Mouse (Mus musculus): ENCODE data around the gene Vangl2. TPM values are rescaled to one million over a fixed set of nuclear protein-coding genes. Genes with fewer than 3 reads are reported as not detected.
A peak's percentile ranks its signal among the peaks of the same experiment; 100 is the strongest.

Vangl2 gene
- polyA plus RNA-seq, 1 experiment from 2014 or later = 44.0 TPM

GRCm38 (mm10) chr1:172016031-172016430 is 12.2 kb downstream of the Vangl2 start:
- Histone ChIP-seq H3K4me1 (ENCODE audit: control insufficient read depth, insufficient read depth, low read length) (peaks cover 81% of the 10 kb centered on the region), H3K9me3 (replicated peaks; ENCODE audit: control insufficient read depth, low read length, poor library complexity, severe bottlenecking) (no peaks in the 10 kb centered on the region), H3K36me3 (ENCODE audit: control insufficient read depth, insufficient read depth, low read length) (peaks cover 7% of the 10 kb centered on the region), H3K4me2 (ENCODE audit: low read length) (peak overlapping the region; percentile 36), H3K9ac (ENCODE audit: low read depth, low read length) (peak overlapping the region; percentile 31; the same call in 1 of the 2 replicates), H3K27ac (ENCODE audit: low read length) (peak overlapping the region; percentile 83), H3K4me3 (ENCODE audit: low read depth, low read length) (no peak overlapping the region), H3K27me3 (ENCODE audit: control insufficient read depth, insufficient read depth, low read depth, low read length) (no peaks in the 10 kb centered on the region)
- 0 out of 2 replicates have a peak, but pooled peaks have one; percentile 0 for ATAC-seq
- WGBS = 39% methylated on average over 8 of the region's 8 CpGs

- peak overlapping the region; percentile 83 for H3K27ac ChIP-seq (ENCODE audit: low read length)
- WGBS = 24% methylated on average over 9 of the region's 9 CpGs
- H3K36me3 ChIP-seq (ENCODE audit: control insufficient read depth, insufficient read depth, low read length) = peaks cover 12% of the 10 kb centered on the region
- no peak overlapping the region for H3K4me3 ChIP-seq (ENCODE audit: low read depth, low read length)
- H3K9me3 ChIP-seq (replicated peaks; ENCODE audit: control insufficient read depth, low read length, poor library complexity, severe bottlenecking) = no peaks in the 10 kb centered on the region
- ATAC-seq = no peak
- no peak overlapping the region for H3K9ac ChIP-seq (ENCODE audit: low read depth, low read length)
- peak overlapping the region; percentile 36 for H3K4me2 ChIP-seq (ENCODE audit: low read length)
- H3K4me1 ChIP-seq (ENCODE audit: control insufficient read depth, insufficient read depth, low read length) = peaks cover 74% of the 10 kb centered on the region
- no peaks in the 10 kb centered on the region for H3K27me3 ChIP-seq (ENCODE audit: control insufficient read depth, insufficient read depth, low read depth, low read length)
Measured at GRCm38 (mm10) chr1:172015312-172015939, 12.8 kb downstream of the Vangl2 start.

GRCm38 (mm10) chr1:172014771-172015170 is 13.5 kb downstream of the Vangl2 start:
- peak overlapping the region; percentile 48 for H3K27ac ChIP-seq (ENCODE audit: low read length)
- H3K36me3 ChIP-seq (ENCODE audit: control insufficient read depth, insufficient read depth, low read length) = peaks cover 18% of the 10 kb centered on the region
- WGBS = 18% methylated on average over 9 of the region's 9 CpGs
- no peak for ATAC-seq
- H3K9ac ChIP-seq (ENCODE audit: low read depth, low read length) = no peak overlapping the region
- H3K4me1 ChIP-seq (ENCODE audit: control insufficient read depth, insufficient read depth, low read length) = peaks cover 68% of the 10 kb centered on the region
- peak overlapping the region; percentile 23 for H3K4me2 ChIP-seq (ENCODE audit: low read length)
- H3K27me3 ChIP-seq (ENCODE audit: control insufficient read depth, insufficient read depth, low read depth, low read length) = no peaks in the 10 kb centered on the region
- no peaks in the 10 kb centered on the region for H3K9me3 ChIP-seq (replicated peaks; ENCODE audit: control insufficient read depth, low read length, poor library complexity, severe bottlenecking)
- no peak overlapping the region for H3K4me3 ChIP-seq (ENCODE audit: low read depth, low read length)

GRCm38 (mm10) chr1:172012030-172012429 is 16.2 kb downstream of the Vangl2 start:
- H3K36me3 ChIP-seq (ENCODE audit: control insufficient read depth, insufficient read depth, low read length) = peaks cover 42% of the 10 kb centered on the region
- H3K4me1 ChIP-seq (ENCODE audit: control insufficient read depth, insufficient read depth, low read length) = peaks cover 43% of the 10 kb centered on the region
- 10% methylated on average over 5 of the region's 5 CpGs for WGBS
- no peak overlapping the region for H3K27ac ChIP-seq (ENCODE audit: low read length)
- ATAC-seq = no peak
- no peaks in the 10 kb centered on the region for H3K9me3 ChIP-seq (replicated peaks; ENCODE audit: control insufficient read depth, low read length, poor library complexity, severe bottlenecking)
- H3K4me2 ChIP-seq (ENCODE audit: low read length) = no peak overlapping the region
- no peak overlapping the region for H3K9ac ChIP-seq (ENCODE audit: low read depth, low read length)
- no peaks in the 10 kb centered on the region for H3K27me3 ChIP-seq (ENCODE audit: control insufficient read depth, insufficient read depth, low read depth, low read length)
- no peak overlapping the region for H3K4me3 ChIP-seq (ENCODE audit: low read depth, low read length)

- WGBS = 69% methylated on average over 20 of the region's 20 CpGs
- Histone ChIP-seq H3K27me3 (ENCODE audit: control insufficient read depth, insufficient read depth, low read depth, low read length) (no peaks in the 10 kb centered on the region), H3K4me1 (ENCODE audit: control insufficient read depth, insufficient read depth, low read length) (peaks cover 25% of the 10 kb centered on the region), H3K9ac (ENCODE audit: low read depth, low read length) (no peak overlapping the region), H3K4me3 (ENCODE audit: low read depth, low read length) (no peak overlapping the region), H3K4me2 (ENCODE audit: low read length) (no peak overlapping the region), H3K36me3 (ENCODE audit: control insufficient read depth, insufficient read depth, low read length) (peaks cover 53% of the 10 kb centered on the region), H3K27ac (ENCODE audit: low read length) (no peak overlapping the region), H3K9me3 (replicated peaks; ENCODE audit: control insufficient read depth, low read length, poor library complexity, severe bottlenecking) (no peaks in the 10 kb centered on the region)
- no peak for ATAC-seq
Measured at GRCm38 (mm10) chr1:172010042-172010824, 18.0 kb downstream of the Vangl2 start.

GRCm38 (mm10) chr1:172009406-172009805 is 18.8 kb downstream of the Vangl2 start:
- no peak for ATAC-seq
- WGBS = 97% methylated on average over 21 of the region's 21 CpGs
- H3K4me1 ChIP-seq (ENCODE audit: control insufficient read depth, insufficient read depth, low read length) = peaks cover 17% of the 10 kb centered on the region
- no peak overlapping the region for H3K27ac ChIP-seq (ENCODE audit: low read length)
- no peaks in the 10 kb centered on the region for H3K9me3 ChIP-seq (replicated peaks; ENCODE audit: control insufficient read depth, low read length, poor library complexity, severe bottlenecking)
- no peaks in the 10 kb centered on the region for H3K27me3 ChIP-seq (ENCODE audit: control insufficient read depth, insufficient read depth, low read depth, low read length)
- H3K36me3 ChIP-seq (ENCODE audit: control insufficient read depth, insufficient read depth, low read length) = peaks cover 58% of the 10 kb centered on the region
- no peak overlapping the region for H3K9ac ChIP-seq (ENCODE audit: low read depth, low read length)
- no peak overlapping the region for H3K4me2 ChIP-seq (ENCODE audit: low read length)
- no peak overlapping the region for H3K4me3 ChIP-seq (ENCODE audit: low read depth, low read length)

GRCm38 (mm10) chr1:172008351-172008750 is 19.9 kb downstream of the Vangl2 start:
- H3K9ac ChIP-seq (ENCODE audit: low read depth, low read length) = no peak overlapping the region
- no peak overlapping the region for H3K4me3 ChIP-seq (ENCODE audit: low read depth, low read length)
- H3K9me3 ChIP-seq (replicated peaks; ENCODE audit: control insufficient read depth, low read length, poor library complexity, severe bottlenecking) = no peaks in the 10 kb centered on the region
- peaks cover 6% of the 10 kb centered on the region; the same call in 1 of the 2 replicates for H3K4me1 ChIP-seq (ENCODE audit: control insufficient read depth, insufficient read depth, low read length)
- peaks cover 60% of the 10 kb centered on the region for H3K36me3 ChIP-seq (ENCODE audit: control insufficient read depth, insufficient read depth, low read length)
- H3K27me3 ChIP-seq (ENCODE audit: control insufficient read depth, insufficient read depth, low read depth, low read length) = no peaks in the 10 kb centered on the region
- WGBS = 90% methylated on average over 8 of the region's 9 CpGs
- ATAC-seq = no peak
- H3K4me2 ChIP-seq (ENCODE audit: low read length) = no peak overlapping the region
- no peak overlapping the region for H3K27ac ChIP-seq (ENCODE audit: low read length)

GRCm38 (mm10) chr1:172007761-172008160 is 20.5 kb downstream of the Vangl2 start:
- Histone ChIP-seq H3K27ac (ENCODE audit: low read length) (no peak overlapping the region), H3K9me3 (replicated peaks; ENCODE audit: control insufficient read depth, low read length, poor library complexity, severe bottlenecking) (no peaks in the 10 kb centered on the region), H3K4me3 (ENCODE audit: low read depth, low read length) (no peak overlapping the region), H3K4me2 (ENCODE audit: low read length) (no peak overlapping the region), H3K36me3 (ENCODE audit: control insufficient read depth, insufficient read depth, low read length) (peaks cover 66% of the 10 kb centered on the region), H3K27me3 (ENCODE audit: control insufficient read depth, insufficient read depth, low read depth, low read length) (no peaks in the 10 kb centered on the region), H3K4me1 (ENCODE audit: control insufficient read depth, insufficient read depth, low read length) (peaks cover 1% of the 10 kb centered on the region; the same call in 1 of the 2 replicates), H3K9ac (ENCODE audit: low read depth, low read length) (no peak overlapping the region)
- WGBS = 97% methylated on average over 21 of the region's 21 CpGs
- no peak for ATAC-seq

GRCm38 (mm10) chr1:172001665-172002064 is 26.6 kb downstream of the Vangl2 start:
- peak overlapping the region; percentile 19; the same call in 1 of the 2 replicates for H3K27ac ChIP-seq (ENCODE audit: low read length)
- 26% methylated on average over 12 of the region's 12 CpGs for WGBS
- H3K9me3 ChIP-seq (replicated peaks; ENCODE audit: control insufficient read depth, low read length, poor library complexity, severe bottlenecking) = no peaks in the 10 kb centered on the region
- no peaks in the 10 kb centered on the region for H3K27me3 ChIP-seq (ENCODE audit: control insufficient read depth, insufficient read depth, low read depth, low read length)
- no peak overlapping the region for H3K4me2 ChIP-seq (ENCODE audit: low read length)
- peak; percentile 69 for ATAC-seq
- H3K9ac ChIP-seq (ENCODE audit: low read depth, low read length) = peak overlapping the region; percentile 4; the same call in 1 of the 2 replicates
- no peak overlapping the region for H3K4me3 ChIP-seq (ENCODE audit: low read depth, low read length)
- peaks cover 21% of the 10 kb centered on the region for H3K36me3 ChIP-seq (ENCODE audit: control insufficient read depth, insufficient read depth, low read length)
- peaks cover 7% of the 10 kb centered on the region for H3K4me1 ChIP-seq (ENCODE audit: control insufficient read depth, insufficient read depth, low read length)
